Comparison of ENCODE assay signal across 8 mouse cellular contexts in genomic region chr4:114637120-114637519, GRCm38 (mm10).
DNase-seq lines count a peak whose midpoint lies in the region; ATAC-seq and TF ChIP-seq lines count a peak whose summit lies in the region.

No protein-coding gene starts in this region.

- H3K27me3 ChIP-seq in forebrain, embryonic 14.5 days (replicated peaks; ENCODE audit: control insufficient read depth, insufficient read depth, low read length) = no peaks in the 10 kb centered on the region
- H3K27me3 ChIP-seq in forebrain, embryonic 15.5 days = no peaks in the 10 kb centered on the region
- H3K27me3 ChIP-seq in midbrain, postnatal 0 days (ENCODE audit: insufficient read depth, low read length) = no peaks in the 10 kb centered on the region
- H3K27me3 ChIP-seq in midbrain, embryonic 10.5 days (ENCODE audit: low read depth, poor library complexity, severe bottlenecking) = 0 out of 2 replicates have a peak, but pooled peaks cover 6% of the 10 kb centered on the region

- no peaks in the 10 kb centered on the region for H3K36me3 ChIP-seq in forebrain, embryonic 14.5 days (ENCODE audit: control insufficient read depth, insufficient read depth, low read length)
- no peaks in the 10 kb centered on the region for H3K36me3 ChIP-seq in forebrain, embryonic 15.5 days
- no peaks in the 10 kb centered on the region for H3K36me3 ChIP-seq in midbrain, postnatal 0 days (ENCODE audit: insufficient read depth, low read length)
- H3K36me3 ChIP-seq in midbrain, embryonic 10.5 days = no peaks in the 10 kb centered on the region

- TF ChIP-seq CTCF in midbrain, postnatal 0 days (IDR thresholded peaks at IDR 0.05) = peak; percentile 60
- peak; percentile 38; the same call in 1 of the 2 replicates for TF ChIP-seq CTCF in embryonic fibroblast, embryonic 13.5 days (IDR thresholded peaks at IDR 0.05; ENCODE audit: borderline replicate concordance, insufficient read depth, low read length)

- H3K4me3 ChIP-seq in forebrain, embryonic 14.5 days (ENCODE audit: low read depth, low read length) = no peak overlapping the region
- H3K4me3 ChIP-seq in forebrain, embryonic 15.5 days = no peak overlapping the region
- H3K4me3 ChIP-seq in midbrain, postnatal 0 days (ENCODE audit: low read depth, low read length) = no peak overlapping the region
- no peak overlapping the region for H3K4me3 ChIP-seq in midbrain, embryonic 10.5 days
- H3K4me3 ChIP-seq in embryonic fibroblast, embryonic 13.5 days (ENCODE audit: insufficient read depth, low read length) = no peak overlapping the region

- TF ChIP-seq POLR2A in embryonic fibroblast, embryonic 13.5 days (IDR thresholded peaks at IDR 0.05; ENCODE audit: low read depth, low read length) = no peak

- no peak overlapping the region for H3K4me2 ChIP-seq in forebrain, embryonic 14.5 days (ENCODE audit: low read length)
- H3K4me2 ChIP-seq in forebrain, embryonic 15.5 days (replicated peaks) = no peak overlapping the region
- H3K4me2 ChIP-seq in midbrain, postnatal 0 days (ENCODE audit: low read depth, low read length, poor library complexity, severe bottlenecking) = no peak overlapping the region

- H3K27ac ChIP-seq in forebrain, embryonic 14.5 days (ENCODE audit: low read depth, low read length) = no peak overlapping the region
- no peak overlapping the region for H3K27ac ChIP-seq in forebrain, embryonic 15.5 days (replicated peaks)
- H3K27ac ChIP-seq in midbrain, postnatal 0 days (ENCODE audit: low read depth, low read length) = no peak overlapping the region
- H3K27ac ChIP-seq in midbrain, embryonic 10.5 days (replicated peaks) = no peak overlapping the region
- no peak overlapping the region for H3K27ac ChIP-seq in embryonic fibroblast, embryonic 13.5 days (ENCODE audit: insufficient read depth, low read length)

- ATAC-seq in forebrain, embryonic 14.5 days = no peak
- no peak for ATAC-seq in forebrain, embryonic 15.5 days (replicated peaks)
- ATAC-seq in midbrain, postnatal 0 days (ENCODE audit: low FRiP score) = no peak
- ATAC-seq in inflammation-experienced regulatory T-cells, adult 6 months = no peak

- H3K9me3 ChIP-seq in forebrain, embryonic 14.5 days (replicated peaks; ENCODE audit: control insufficient read depth, low read length) = no peaks in the 10 kb centered on the region
- H3K9me3 ChIP-seq in forebrain, embryonic 15.5 days = no peaks in the 10 kb centered on the region
- no peaks in the 10 kb centered on the region; the same call in 1 of the 2 replicates for H3K9me3 ChIP-seq in midbrain, postnatal 0 days (ENCODE audit: low read length)
- no peaks in the 10 kb centered on the region for H3K9me3 ChIP-seq in midbrain, embryonic 10.5 days (replicated peaks)

- WGBS in forebrain, embryonic 14.5 days = 9% methylated on average over 3 of the region's 3 CpGs
- WGBS in forebrain, embryonic 15.5 days = 14% methylated on average over 3 of the region's 3 CpGs
- WGBS in midbrain, postnatal 0 days = 19% methylated on average over 3 of the region's 3 CpGs
- 19% methylated on average over 3 of the region's 3 CpGs for WGBS in midbrain, embryonic 10.5 days

- H3K4me1 ChIP-seq in forebrain, embryonic 14.5 days (ENCODE audit: control insufficient read depth, insufficient read depth, low read length) = no peaks in the 10 kb centered on the region
- no peaks in the 10 kb centered on the region for H3K4me1 ChIP-seq in forebrain, embryonic 15.5 days
- no peaks in the 10 kb centered on the region for H3K4me1 ChIP-seq in midbrain, postnatal 0 days (ENCODE audit: insufficient read depth, low read length)
- no peaks in the 10 kb centered on the region for H3K4me1 ChIP-seq in midbrain, embryonic 10.5 days
- H3K4me1 ChIP-seq in embryonic fibroblast, embryonic 13.5 days (ENCODE audit: control insufficient read depth, insufficient read depth, low read length) = no peaks in the 10 kb centered on the region; the same call in 1 of the 2 replicates

- peak; percentile 62 for DNase-seq in forebrain, embryonic 14.5 days (ENCODE audit: low spot score)
- DNase-seq in midbrain, postnatal 0 days (ENCODE audit: low spot score) = no peak
- DNase-seq in midbrain, embryonic 10.5 days (ENCODE audit: low spot score) = no peak
- DNase-seq in mesoderm, embryonic 11.5 days (ENCODE audit: low read depth, low spot score) = peak; percentile 52
- DNase-seq in Muller cell, postnatal 12 days (ENCODE audit: inconsistent ontology term) = no peak

- H3K9ac ChIP-seq in forebrain, embryonic 14.5 days (ENCODE audit: low read length) = no peak overlapping the region
- no peak overlapping the region for H3K9ac ChIP-seq in forebrain, embryonic 15.5 days (replicated peaks)
- no peak overlapping the region for H3K9ac ChIP-seq in midbrain, postnatal 0 days (replicated peaks; ENCODE audit: low read length, poor library complexity, severe bottlenecking)

Comparison
In these comparisons a context has a peak if more than half of its experiments do, and no peak if none do; other contexts are left out.
1. DNase-seq: peak in forebrain, embryonic 14.5 days (single experiment) and mesoderm, embryonic 11.5 days (single experiment); none in midbrain, postnatal 0 days (single experiment), midbrain, embryonic 10.5 days (single experiment) and Muller cell, postnatal 12 days (single experiment).